Mouse (Mus musculus) heart, postnatal 4 days (tissue): ENCODE results near the gene Dnajc16. TPM values are rescaled to one million over a fixed set of nuclear protein-coding genes. Genes with fewer than 3 reads are reported as not detected.
A peak's percentile ranks its signal among the peaks of the same experiment; 100 is the strongest.

Source experiments
- DNase-seq: peaks from one replicate; pipeline ENCODE4 v3.0.0; 2021
- total RNA-seq, 2 experiments: library from RNA; stranded (reverse); gene quantifications; 2 replicates each; pipeline ENCODE4 v1.2.3; 2021

Gene Dnajc16
- total RNA-seq, 2 experiments from 2014 or later, result 16.6 to 16.8 TPM

DNA sequence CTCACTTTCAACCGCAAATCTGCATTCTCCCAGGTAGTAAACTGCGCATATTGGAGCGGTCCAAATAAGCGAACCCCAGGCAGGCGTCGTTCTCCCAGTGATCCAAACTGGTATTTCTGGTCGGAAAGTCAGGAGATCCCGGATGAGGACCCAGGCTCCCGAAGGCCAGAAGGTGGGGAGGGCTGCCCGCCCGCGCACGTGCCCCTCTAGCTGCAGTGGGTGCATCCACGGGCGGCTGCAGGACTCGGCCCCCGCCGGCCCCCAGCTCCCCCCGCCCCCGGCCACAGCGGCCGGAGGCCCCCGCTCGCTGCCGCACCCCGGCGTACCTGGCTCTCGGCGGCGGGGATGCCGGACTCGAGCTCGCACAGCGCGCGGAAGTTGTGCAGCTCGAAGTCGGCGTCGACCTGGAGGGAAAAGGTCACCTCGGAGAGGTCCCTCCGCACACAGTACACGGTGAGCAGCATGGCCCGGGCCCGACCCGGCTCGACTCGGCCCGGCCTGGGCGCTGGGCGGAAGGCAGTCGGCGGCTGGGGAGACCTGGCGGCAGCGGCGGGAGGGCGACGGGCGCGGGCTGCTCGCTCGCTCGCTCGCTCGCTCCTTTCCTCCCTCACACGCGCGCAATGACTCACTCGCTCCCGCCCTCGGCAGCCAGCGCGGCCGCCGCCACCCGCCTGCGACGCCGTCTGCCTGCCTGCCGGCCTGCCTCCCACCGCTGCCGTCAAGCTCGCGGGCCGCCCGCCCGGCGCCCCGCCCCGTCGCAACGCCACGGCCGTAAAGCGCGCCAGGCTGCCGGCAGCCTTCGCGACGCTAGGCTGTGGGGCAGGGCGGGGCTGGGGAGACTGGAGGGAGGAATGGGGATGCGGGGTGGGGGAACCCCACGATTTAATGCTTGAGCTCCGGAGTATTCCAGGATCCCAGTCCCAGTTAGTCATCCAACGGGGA is 67.7 kb downstream of the Dnajc16 start, which contains the start of gene Ddi2:
TSS of gene Ddi2 (minus strand) at position 689 of the 942 bp plus-strand sequence.
- peak; percentile 93 for DNase-seq

GRCm38 (mm10) chr4:141721961-141722360 is 68.8 kb downstream of the Dnajc16 start:
- no peak for DNase-seq

- DNase-seq, result no peak
Measured at GRCm38 (mm10) chr4:141720761-141721523, 69.8 kb downstream of the Dnajc16 start.

DNA sequence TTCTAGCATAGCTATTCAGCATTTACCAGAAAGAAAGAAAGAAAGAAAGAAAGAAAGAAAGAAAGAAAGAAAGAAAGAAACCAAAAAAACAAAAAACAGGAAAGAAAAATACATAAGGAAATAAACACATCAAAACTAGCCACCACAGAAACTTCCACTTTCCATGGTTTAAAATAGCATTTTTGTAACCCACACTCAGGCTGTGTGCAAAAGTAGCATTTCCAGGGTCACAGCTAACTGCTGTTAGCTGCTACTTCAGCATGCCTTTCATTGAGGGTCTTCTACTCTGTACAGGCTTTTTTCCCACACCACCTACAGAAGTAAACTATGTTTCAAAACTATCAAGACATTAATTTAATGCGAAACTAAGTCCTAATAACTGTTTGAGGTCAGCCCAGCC is 71.4 kb downstream of the Dnajc16 start:
- DNase-seq, result no peak

- DNase-seq, result no peak
Measured at GRCm38 (mm10) chr4:141717633-141718032, 73.1 kb downstream of the Dnajc16 start.

DNA sequence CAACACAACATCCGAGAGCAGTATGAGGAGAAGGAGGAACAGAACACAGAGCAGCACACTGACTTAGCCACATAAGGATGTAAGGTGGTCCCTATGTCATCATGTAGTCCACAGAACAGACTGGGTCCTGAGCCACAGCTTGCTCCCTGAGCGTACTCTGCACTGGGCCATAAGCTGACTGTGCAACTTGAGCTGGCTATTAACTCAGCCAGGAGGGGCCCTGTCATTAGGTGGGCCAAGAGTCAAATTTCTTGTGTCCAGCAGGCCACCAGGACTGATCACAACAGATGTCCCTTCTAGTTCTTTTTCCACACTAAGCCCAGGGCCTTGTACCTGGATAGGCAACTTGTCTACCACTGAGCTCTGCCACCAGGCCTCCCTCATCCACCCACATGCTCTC is 75.7 kb downstream of the Dnajc16 start:
- no peak for DNase-seq

GRCm38 (mm10) chr4:141713598-141714142 is 77.1 kb downstream of the Dnajc16 start:
- DNase-seq, result no peak

GRCm38 (mm10) chr4:141711250-141711649 is 79.5 kb downstream of the Dnajc16 start:
- no peak for DNase-seq

Other genes starting within 250 kb of the Dnajc16 start
- 100 to 1,000 TPM; 122 to 145 TPM for gene Fblim1, start 184.8 kb downstream of the Dnajc16 start, total RNA-seq
- 1 to 10 TPM; 3.1 to 3.2 TPM for gene Tmem82, start 172.3 kb downstream of the Dnajc16 start, total RNA-seq
- gene Slc25a34, start 167.1 kb downstream of the Dnajc16 start, total RNA-seq, result 10 to 100 TPM; 32.5 to 33.6 TPM
- 10 to 100 TPM; 57.5 to 64.5 TPM for gene Plekhm2, start 126.0 kb downstream of the Dnajc16 start, total RNA-seq
- 1 to 10 TPM; 1.6 to 4.0 TPM for gene Rsc1a1, start 105.3 kb downstream of the Dnajc16 start, total RNA-seq
- 10 to 100 TPM; 34.9 to 36.8 TPM for gene Ddi2, start 67.5 kb downstream of the Dnajc16 start, total RNA-seq
- under 1 TPM; 0.43 to 0.57 TPM for gene Agmat, start 44.3 kb downstream of the Dnajc16 start, total RNA-seq
- 10 to 100 TPM; 13.5 to 13.8 TPM for gene Casp9, start 2.7 kb upstream of the Dnajc16 start, total RNA-seq
- not detected for gene Cela2a, start 35.2 kb upstream of the Dnajc16 start, total RNA-seq
- gene Ctrc, start 55.4 kb upstream of the Dnajc16 start, total RNA-seq, result not detected
- gene Efhd2, start 84.0 kb upstream of the Dnajc16 start, total RNA-seq, result 10 to 100 TPM; 46.5 to 50.5 TPM
- 1 to 10 TPM; 1.2 to 1.4 TPM for gene Fhad1, start 224.2 kb upstream of the Dnajc16 start, total RNA-seq